Mouse (Mus musculus) gastrocnemius, postnatal 10 days (tissue): ENCODE data around the gene St7. TPM values are rescaled to one million over a fixed set of nuclear protein-coding genes. Genes with fewer than 3 reads are reported as not detected.
"Not testable (repeated sequence)": the region's sequence is repeated elsewhere in the genome, so short reads cannot be mapped to it uniquely, and the experiment has no call there.

Experiments
- DNase-seq: peaks from one replicate; pipeline ENCODE4 v3.0.0; 2021; ENCODE audit warnings: mixed read lengths
- long read RNA-seq, 2 experiments: library from polyadenylated mRNA; stranded (forward); transcript quantifications; one replicate each; pipeline ENCODE4 v2.0.0; 2021
- total RNA-seq, 2 experiments: library from RNA; stranded (reverse); gene quantifications; 2 replicates each; pipeline ENCODE4 v1.2.3; 2021

Gene St7
- total RNA-seq: 10 to 100 TPM; 15.2 to 15.4 TPM
- long read RNA-seq, experiment 1, transcript St7-205 (16 exons, 2,115 nt): minor isoform, 6 of 18 reads
- long read RNA-seq, experiment 1, transcript St7-202 (15 exons, 2,046 nt): major isoform, 10 of 18 reads
- long read RNA-seq, experiment 1, partial matches to known transcripts: 0 of 18 reads
- long read RNA-seq, experiment 1, other reads (novel, unspliced or antisense): 2 of 18 reads
- long read RNA-seq, experiment 2, transcript St7-202 (15 exons, 2,046 nt): major isoform, 5 of 12 reads
- long read RNA-seq, experiment 2, partial matches to known transcripts: 0 of 12 reads
- long read RNA-seq, experiment 2, other reads (novel, unspliced or antisense): 4 of 12 reads

DNA sequence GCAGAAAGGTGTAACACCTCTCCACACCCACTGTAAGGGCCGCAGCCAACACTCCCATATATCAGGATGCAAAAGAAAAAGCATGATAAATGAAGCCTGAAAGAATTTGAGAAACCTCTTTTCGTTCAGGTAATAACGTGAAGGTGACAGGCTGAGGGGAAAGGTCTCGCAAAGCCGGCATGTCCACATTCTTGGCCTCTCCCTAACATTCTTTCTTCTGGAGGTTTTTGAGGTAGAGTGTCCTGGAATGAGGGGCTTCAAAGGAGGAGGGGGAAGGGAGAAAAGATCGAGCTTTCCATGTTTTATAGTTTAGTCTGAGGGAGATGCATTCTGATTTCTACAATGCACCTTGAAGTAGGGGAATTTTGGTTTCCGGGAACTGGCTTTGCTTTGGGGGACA, at the start of gene St7:
TSS of gene St7 (plus strand) at position 287 of the 400 bp plus-strand sequence.
- DNase-seq: no peak

DNA sequence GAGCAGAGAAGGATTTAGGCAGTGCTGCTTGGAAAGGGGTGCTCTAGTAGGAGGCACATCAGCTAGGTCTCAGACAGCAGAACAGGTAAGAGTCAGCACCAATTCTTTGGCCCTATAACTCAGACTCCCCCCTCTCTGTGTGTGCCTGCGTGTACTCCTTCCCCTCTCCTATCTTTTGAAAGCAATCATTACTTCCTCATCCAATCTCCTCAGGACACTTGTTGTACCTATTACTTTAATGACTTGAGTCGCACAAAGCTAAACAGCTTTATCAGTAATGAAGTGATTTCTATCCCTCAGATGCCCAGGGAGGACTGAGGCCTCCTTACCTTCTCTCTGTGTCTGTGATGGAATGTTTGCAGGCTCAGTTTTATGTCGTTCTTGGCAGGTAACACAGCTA, 46.6 kb upstream of the St7 start:
- DNase-seq: no peak

DNA sequence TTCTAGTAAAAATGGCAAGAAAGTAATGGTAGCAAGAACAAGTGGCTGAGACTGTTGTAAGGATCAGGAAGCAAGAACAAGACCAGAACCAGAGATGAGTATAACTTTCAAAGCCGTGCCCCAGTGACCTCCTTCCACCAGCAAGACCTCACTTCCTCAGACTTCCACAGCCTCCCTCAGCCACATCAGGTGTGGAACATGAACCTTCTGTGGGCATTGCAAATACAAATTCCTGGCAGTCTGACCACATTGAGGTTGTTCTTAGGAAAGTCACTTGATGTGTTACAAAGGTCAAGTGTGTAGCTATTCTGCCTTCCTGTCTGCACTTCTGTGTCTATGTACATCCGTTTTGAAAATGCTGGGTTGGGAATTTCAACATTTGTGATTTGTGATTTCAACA, 40.6 kb upstream of the St7 start:
- DNase-seq: no peak

DNA sequence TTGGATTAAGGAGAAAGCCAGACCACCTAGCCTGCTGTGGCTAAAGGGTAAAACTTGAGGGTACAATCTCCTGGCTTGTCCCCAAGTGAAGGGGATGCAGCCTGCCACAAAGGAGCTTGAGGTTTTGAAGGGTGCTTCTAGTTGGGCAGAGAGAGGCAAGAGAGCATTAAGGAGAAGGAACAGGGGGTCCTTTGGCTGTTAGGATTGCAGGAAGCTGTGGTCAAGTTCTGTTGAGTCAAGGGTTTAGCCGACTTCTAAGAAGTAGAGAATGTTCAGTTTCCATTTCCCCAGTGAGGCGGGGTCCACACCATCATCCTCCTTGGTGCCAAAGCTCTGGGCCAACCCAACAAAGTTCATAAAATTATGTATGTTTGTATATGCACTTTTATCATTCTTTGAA, 37.7 kb upstream of the St7 start:
- DNase-seq: no peak

DNA sequence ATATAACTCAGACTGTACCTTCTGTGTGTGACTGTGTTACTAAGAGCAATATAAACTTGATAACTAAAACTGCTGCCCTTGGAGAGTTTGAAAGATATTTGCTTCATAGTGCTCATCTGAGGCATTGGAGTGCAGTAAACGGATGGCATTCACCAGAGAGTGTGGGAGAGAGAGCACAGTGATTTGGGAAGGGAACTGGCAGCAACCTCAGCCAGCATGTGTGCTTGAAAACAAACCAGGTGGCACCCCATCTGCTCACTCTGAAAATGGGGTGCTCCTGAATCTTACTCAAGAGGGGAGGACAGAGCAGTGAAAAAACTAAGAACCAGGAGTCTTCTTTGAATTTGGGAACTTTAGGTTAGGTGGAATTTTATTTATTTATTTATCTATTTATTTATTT, 35.4 kb upstream of the St7 start:
- no peak for DNase-seq

DNA sequence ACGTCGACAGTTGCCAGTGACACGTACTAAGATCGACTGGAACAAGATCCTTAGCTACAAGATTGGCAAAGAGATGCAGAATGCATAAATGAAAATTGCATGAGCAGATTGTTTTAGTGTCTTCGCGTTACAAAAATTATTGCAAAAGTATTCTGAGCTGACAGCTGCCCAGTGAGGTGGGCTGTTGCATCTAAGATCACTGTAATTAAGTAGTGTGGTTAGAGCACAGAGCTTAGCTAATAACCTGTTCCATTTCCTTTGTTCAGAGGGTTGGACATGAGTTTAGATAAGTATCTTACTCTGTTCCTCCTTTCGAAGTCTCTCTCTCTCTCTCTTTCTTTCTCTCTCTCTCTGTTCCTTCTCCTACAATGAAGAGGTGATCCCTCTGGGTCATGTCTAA, 27.4 kb upstream of the St7 start:
- no peak for DNase-seq

DNA sequence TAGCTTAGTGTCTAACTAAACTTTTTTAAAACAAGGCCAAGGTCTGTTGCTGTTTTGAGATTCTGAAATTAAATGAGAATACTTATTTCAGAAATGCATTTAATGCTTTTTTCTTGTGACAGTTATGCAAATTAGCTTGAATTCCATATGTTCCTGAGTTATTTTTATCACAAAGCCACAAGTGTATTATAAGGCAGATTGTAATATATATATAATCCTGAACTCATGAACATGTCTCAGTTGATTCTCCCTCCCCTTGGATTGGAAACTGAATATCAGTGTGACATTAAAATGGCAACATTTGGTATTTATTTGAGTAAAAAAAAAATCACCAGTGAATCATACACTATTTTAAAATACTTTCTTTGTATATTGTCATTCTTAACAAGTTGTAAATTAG, 26.7 kb upstream of the St7 start:
- no peak for DNase-seq

DNA sequence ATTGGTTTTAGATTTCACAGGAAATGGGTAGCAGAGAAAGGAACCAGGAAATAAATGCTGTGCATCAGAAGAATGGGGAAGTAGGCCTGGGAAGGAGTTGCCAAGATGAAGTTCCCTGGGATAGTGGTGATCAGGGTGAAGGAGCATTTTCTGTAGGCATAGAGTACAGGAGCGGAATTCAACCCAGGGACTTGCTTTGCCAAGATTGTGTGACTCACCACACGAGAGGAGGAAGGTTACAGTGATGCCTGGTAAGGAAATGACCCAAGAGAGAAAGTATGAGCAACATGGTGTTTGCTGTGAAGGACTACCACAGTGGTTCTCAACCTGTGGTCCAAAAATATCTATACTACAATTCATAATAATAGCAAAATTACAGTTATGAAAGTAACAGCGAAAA, 24.9 kb upstream of the St7 start:
- DNase-seq: no peak

DNA sequence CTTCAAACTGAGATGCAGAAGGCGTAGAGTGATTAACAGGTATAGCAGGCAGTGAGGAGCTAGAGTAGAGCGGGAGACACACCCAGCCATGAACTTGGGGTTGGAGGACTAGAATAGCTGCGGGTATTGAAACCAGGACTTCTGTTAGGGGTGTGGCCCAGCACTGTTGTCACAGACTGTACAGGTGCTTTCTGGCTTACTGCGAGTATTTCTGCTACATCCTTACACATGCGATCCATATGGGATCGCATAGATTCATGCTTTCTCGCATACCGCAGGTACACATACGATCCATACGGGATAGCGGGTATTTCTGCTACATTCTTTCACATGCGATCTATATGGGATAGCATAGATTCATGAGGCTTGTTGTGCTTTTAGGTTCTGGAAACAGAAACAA, 24.4 kb upstream of the St7 start:
- no peak for DNase-seq

DNA sequence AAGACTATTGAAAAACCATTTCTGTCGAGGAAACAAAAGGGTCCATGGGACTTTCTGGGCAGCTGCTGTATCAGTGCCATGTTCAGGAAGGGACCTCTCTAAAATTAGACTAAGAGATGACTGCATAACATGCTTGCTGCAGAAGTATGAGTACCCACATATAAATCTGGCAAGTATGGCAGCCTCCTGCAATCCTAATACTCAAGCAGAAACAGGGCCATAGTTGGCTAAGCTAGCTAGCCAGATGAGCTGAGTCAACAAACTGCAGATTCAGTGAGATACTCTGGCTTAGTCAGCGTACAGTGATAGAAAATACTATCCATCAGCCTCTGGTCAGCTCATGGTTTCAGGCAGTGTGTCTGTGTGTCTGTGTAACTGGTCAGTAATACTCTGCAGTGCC, 22.9 kb upstream of the St7 start:
- DNase-seq: no peak

DNA sequence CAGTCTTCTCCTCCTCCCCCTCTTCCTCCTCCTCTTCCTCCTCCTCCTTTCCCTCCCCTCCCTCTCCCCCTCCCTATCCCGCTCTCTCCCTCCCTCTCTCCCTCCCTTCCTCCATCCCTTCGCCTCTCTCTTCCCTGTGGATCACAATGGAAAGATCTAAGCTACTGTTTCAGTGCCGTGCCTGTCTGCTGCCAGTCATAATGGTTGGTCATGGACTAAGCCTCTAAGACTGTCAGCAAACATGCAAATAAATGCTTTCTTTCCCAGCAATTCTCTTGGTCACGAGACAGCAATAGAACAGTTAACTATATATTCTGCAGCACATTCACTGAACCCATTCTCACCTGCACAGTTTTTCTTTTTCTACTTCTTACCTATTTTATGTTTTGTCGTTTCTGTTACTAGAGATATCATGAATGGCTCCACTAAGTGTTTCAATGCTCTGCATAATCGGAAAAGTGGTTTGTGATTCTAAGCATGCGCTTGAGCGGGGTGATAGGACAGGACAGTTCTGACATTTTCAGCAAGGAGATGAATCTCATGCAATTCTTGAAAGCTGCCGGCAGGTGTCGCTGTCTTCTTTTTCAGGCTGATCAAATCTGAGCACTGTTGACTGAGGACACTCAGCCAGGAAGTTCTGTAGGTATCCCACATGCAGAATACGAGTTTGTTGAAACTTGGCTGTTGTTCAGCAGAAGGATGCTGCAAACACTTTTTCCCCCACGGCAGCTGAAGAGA, 17.5 kb upstream of the St7 start:
- DNase-seq: peak; percentile 76

DNA sequence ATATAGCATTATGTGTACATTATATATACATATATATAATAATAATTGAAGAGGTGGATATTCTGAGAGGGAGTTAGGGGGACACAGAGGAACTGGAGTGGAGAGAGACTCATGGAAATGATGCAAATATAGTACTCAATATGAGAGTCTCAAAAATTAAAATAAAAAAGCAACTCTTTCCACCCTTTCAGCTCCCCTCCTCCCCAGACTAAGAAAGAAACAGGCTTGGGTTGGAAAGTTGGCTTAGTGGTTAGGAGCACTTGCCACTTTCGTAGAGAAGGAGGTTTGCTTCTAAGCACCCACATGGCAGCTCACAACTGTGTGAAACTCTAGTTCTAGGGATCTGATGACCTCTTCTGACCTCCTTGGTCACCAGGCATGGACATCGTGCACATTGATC, 15.7 kb upstream of the St7 start:
- no peak for DNase-seq

DNA sequence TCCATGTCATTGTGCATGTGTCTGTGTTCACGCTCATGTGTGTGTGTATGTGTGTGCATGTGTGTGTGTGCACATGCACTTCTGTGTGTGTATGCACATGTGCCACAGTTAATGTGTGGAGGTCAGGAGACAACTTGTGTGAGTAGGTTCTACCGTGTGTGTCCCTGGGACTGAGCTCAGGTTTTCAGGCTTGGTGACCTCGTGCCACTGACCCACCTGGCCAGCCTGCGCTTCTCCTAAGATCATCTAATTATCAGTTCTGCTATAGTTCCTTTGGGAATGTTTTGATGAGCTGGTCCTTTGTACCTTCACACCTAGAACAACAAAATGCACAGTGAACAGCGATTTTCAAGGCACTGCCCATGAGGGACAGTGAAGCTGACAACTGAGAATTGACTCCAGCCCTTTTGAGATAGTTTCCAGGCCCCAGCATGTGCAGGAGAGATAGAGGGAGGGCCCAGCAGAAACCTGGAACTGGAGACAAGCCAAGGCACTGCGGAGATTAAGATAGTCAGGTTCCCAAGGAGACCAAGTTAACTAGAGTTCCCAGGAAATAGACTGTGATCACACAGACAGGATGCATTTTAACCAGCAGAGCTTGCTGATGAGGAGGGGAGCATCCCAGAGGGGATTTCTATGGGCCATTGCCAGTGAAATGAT, 12.3 kb upstream of the St7 start:
- DNase-seq: no peak

DNA sequence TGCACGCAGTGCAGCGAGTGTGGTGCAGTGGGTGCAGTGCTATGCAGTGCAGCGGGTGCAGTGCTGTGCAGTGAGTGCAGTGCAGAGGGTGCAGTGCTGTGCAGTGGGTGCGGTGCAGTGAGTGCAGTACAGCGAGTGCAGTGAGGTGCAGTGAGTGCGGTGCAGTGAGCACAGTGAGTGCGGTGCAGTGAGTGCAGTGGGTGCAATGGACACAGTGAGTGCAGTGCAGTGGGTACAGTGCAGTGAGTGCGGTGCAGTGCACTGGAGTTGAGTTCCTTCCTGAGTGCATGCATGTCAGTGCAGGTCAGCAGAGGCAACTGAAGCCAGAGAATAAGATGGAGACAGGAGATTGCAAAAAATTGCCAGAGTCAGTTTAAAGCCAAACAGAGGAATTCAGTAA, 10.9 kb upstream of the St7 start:
- no peak for DNase-seq

DNA sequence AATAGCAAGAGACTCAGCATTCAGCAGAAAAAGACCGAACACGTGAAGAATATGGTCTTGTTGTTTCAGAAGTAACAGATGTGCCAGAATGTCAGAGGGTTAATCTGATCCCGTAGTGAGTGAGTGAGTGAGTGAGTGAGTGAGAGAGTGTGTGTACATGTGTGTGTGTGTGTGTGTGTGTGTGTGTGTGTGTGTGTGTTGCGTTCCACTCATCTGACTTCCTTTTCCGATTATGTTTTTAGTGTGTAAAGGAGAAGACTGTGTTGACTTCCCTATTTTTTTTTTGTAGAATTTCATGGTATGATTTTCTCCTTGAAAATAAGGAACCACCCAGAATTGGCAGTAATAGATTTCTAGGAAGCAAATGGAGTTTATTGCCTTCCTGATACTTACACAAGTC, 4.1 kb upstream of the St7 start:
- DNase-seq: no peak

DNA sequence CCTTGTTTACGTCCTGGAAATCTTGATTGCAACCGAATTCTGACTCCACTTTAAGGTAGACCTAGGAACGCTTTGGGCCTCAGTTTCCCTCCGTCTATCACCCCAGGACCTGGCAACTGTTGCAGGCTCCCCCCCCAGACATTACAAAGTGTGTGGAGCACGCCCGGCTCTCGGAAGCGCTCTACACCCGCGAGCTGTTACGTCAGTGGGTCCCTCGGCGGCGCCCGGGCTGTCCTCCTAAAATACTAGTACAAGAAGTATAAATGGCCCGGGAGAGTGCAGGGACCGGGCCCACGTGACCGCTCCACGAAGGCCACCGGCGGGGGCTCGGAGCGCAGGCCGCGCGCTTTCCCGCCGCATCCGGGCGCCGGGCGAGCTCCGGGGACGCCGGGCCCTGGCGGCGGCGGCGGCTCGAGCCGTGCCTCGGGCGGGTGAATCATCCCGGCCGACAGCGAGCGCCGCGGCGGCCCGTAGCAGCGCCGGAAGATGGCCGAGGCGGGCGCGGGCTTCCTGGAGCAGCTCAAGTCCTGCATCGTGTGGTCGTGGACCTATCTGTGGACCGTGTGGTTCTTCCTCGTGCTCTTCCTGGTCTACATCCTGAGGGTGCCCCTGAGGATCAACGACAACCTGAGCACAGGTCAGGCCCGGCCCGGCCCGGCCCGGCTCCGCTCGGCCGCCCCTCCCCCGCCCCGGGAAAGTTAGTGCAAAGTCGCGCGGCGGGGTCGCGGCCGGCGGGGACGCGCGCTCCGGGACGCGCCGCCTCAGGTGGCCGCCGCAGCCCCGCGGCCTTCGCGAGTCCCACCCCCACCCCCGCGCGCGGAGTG, 1.2 kb downstream of the St7 start:
- DNase-seq: peak; percentile 66

DNA sequence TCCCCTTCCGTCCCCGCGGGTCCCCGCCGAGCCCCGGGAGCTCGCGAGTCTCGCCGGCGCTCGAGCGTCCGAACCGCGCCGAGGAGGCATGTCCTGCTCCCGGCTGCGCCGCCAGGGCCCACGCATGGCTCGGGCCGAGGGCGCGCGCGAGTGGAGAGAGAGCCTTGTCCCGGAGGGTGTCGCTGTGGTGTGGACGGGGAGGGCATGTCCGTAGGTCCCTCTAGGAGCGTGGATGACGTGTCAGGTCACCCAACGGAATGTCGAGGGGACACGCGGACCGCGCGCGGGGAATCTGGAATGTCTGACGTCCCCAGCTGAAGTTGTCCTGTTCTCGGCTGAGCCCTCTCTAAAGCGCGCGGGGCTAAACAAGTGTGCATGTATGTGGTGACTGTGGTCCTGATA, 1.8 kb downstream of the St7 start:
- DNase-seq: peak; percentile 79

DNA sequence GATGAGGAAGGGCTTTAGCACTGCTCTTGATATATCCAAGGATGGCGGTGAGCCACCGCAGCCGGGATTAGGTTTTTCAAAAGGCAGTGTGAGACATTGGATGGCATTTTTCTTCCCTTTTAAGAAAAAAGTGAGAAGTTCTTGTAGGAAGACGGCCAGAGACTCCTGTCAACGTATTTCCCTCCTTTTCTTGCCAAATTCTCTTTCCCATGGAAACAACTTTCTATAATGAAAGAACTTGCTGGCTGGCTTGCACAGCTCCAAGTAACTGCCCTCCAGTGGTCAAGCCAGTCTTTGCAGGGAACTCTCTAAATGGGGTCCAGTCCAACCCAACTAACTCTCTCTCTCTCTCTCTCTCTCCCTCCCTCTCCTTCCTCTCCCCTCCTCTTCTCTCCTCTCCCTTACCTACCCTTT, 3.6 kb downstream of the St7 start:
- peak; percentile 52 for DNase-seq

DNA sequence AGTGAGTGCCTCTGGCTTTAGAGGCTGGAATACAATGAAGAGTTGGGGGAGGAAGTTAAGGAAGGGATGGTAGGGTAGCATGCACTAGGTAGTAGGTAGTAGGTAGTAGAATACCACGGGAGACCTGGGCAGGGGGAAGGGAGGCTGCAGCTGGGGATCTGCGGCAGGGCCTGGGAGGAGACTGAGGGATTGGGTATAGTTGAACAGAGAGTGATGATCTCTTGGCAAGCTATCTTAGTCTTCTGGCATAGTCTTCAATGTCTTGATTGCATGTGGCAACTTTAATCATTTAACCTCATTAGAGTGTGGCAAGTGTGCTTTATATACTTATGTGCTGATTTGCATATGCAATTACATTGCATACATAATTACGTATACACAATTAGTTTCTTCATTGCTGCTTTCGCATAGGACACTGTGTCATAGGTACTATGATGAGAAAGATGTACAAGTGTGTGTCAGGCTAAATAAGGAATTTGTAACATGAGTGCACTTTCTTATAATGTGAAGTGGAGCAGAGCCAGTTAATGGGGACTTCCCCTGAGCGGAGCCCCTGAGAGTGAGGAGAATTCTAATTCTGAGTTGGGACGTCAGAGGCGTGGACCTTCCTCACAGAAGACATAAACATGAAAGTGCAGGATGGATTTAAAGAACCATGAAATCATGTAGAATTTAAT, 8.3 kb downstream of the St7 start:
- no peak for DNase-seq

DNA sequence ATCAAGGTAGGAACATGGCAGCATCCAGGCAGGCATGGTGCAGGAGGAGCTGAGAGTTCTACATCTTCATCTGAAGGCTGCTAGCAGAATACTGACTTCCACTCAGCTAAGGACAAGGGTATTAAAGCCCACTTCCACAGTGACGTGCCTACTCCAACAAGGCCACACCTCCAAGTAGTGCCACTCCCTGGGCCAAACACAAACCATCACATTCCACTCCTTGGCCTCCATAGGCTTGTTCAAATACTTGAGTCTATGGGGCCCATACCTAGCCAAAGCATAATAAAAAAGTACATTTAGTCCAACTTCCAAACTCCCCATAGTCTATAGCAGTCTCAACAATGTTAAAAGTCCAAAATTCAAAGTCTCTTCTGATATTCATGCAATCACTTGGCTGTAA, 11.3 kb downstream of the St7 start:
- not testable (repeated sequence) for DNase-seq

DNA sequence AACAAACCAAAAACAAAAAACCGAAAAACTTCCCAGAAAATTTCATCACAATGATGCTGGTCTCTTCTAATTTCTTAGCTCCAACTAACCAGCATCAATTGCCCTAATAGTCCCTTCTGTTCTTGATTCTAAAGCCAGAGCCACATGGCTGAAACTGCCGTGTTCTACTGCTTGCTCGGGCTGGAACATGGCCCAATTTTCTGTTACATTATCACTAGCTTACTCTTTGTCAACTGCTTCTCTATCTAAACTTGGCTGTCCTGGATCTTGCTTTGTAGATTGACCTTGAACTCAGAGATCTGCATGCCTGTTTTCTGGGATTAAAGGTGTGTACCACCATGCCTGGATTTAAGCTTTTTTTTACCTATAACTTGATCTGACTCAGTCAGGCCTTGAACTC, 13.2 kb downstream of the St7 start:
- DNase-seq: no peak

DNA sequence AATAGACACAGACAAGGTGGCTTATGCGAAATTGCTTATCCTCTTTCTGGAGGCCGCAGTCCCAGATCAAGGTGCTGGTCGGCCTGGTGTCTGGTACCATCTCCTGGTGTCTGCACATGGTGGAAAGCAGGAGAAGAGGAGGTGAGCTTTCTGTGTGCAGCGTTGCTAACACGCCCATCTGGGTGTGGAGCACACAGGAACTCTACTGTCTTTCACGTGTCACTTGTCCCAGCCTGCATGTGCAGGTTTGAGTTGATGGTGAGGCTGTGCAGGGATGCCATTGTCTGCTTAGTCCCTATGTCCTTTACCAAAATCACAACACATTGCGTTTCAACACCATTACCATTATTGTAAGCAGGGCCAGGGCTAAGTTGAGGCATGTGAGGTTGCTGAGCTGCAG, 26.2 kb downstream of the St7 start:
- DNase-seq: no peak
